Mouse (Mus musculus) adrenal gland, postnatal 36 days (tissue): ENCODE measurements around the gene Ndufa3. TPM values are rescaled to one million over a fixed set of nuclear protein-coding genes. Genes with fewer than 3 reads are reported as not detected.

Experiments used
- DNase-seq, 2 experiments: peaks; one replicate each; pipeline ENCODE4 v3.0.0; 2021; ENCODE audit warnings: mixed read lengths in 1 of 2
- microRNA-seq: library from miRNA; unstranded; fragments of <30 nt; microRNA quantifications from one replicate; pipeline ENCODE4 v1.2.0, GENCODE M21; 2021
- total RNA-seq, 2 experiments: library from RNA; stranded (reverse); gene quantifications; 2 replicates each; pipeline ENCODE4 v1.2.3; 2021

Gene Ndufa3
- total RNA-seq, 2 experiments from 2014 or later, result 710 to 713 TPM

DNA sequence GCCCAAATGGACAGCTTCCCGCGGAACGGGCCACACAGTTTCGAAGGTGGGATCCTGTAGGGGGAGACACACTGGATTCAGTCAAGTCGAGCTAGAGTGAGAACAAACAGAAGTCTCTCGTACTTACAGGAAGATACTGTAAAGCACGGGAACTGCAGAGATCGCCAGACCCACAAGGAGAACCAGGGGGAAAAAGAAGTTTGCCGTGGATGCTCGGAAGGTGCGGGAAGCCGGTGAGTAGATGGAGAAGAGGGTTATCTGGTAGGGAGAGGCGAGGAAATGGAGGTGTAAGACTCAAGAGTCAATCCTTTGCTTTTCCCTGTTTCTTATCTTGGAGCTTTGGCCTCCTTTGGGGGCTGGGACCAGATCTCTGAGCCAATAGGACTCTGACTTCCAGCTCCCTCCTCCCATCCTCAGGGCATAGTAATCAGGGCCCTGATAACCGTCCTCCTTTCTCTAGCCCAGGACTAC lies 49.8 kb downstream of the Ndufa3 start:
- DNase-seq, result peak; percentile 33 to 47

Small RNA genes lying within 50 kb of the gene (microRNA-seq; reads per million reads assigned to microRNA genes)
- gene Gm25100 (not detected), gene Mir3572 (2.7 reads per million, percentile 5 among the genes with 10 or more reads in this experiment)

Other genes starting within 250 kb of the Ndufa3 start
- 1 to 10 TPM; 2.0 to 5.1 TPM for gene Cacng8, start 226.7 kb upstream of the Ndufa3 start, total RNA-seq
- gene Cacng6, start 193.2 kb upstream of the Ndufa3 start, total RNA-seq, result not detected
- 1 to 10 TPM; 1.2 to 1.8 TPM for gene Tarm1, start 114.7 kb upstream of the Ndufa3 start, total RNA-seq
- not detected for gene Oscar, start 1.2 kb upstream of the Ndufa3 start, total RNA-seq
- 10 to 100 TPM; 26.3 to 29.6 TPM for gene Tfpt, start 12.6 kb downstream of the Ndufa3 start, total RNA-seq
- 10 to 100 TPM; 44.8 to 49.5 TPM for gene Prpf31, start 12.6 kb downstream of the Ndufa3 start, total RNA-seq
- gene Cnot3, start 27.9 kb downstream of the Ndufa3 start, total RNA-seq, result 10 to 100 TPM; 47.5 to 47.6 TPM
- 10 to 100 TPM; 14.0 to 15.0 TPM for gene Leng1, start 48.5 kb downstream of the Ndufa3 start, total RNA-seq
- 10 to 100 TPM in 1 of 2 experiments, 1 to 10 TPM in 1; 8.7 to 11.6 TPM for gene Tmc4, start 60.2 kb downstream of the Ndufa3 start, total RNA-seq
- gene Tsen34, start 75.5 kb downstream of the Ndufa3 start, total RNA-seq, result 100 to 1,000 TPM in 1 of 2 experiments, 10 to 100 TPM in 1; 99.5 to 113 TPM
- gene Mboat7, start 76.2 kb downstream of the Ndufa3 start, total RNA-seq, result 10 to 100 TPM; 62.4 to 66.6 TPM
- 1,000 to 10,000 TPM; 1,002 to 1,021 TPM for gene Rps9, start 86.6 kb downstream of the Ndufa3 start, total RNA-seq
- 1 to 10 TPM; 1.8 to 2.6 TPM for gene Pirb, start 103.0 kb downstream of the Ndufa3 start, total RNA-seq
- under 1 TPM in 1 of 2 experiments, not detected in 1; 0.26 TPM for gene Gm15448, start 208.3 kb downstream of the Ndufa3 start, total RNA-seq
- under 1 TPM; 0.10 to 0.26 TPM for gene Pira2, start 227.7 kb downstream of the Ndufa3 start, total RNA-seq